Mouse (Mus musculus) cerebellum, postnatal 10 days (tissue): ENCODE measurements around the gene Plk5.

ENCODE experiments used
- DNase-seq, 2 experiments: peaks; one replicate each; pipeline ENCODE4 v3.0.0; 2021; ENCODE audit warnings: mixed read lengths in 2 of 2

Gene Plk5

GRCm38 (mm10) chr10:80356001-80356682 lies at the start of gene Plk5:
TSS of gene Plk5 (plus strand) at chr10:80356459.
- peak; percentile 50 to 53 for DNase-seq

- DNase-seq: peak; percentile 75
Measured at GRCm38 (mm10) chr10:80311560-80311959, 44.7 kb upstream of the Plk5 start.

GRCm38 (mm10) chr10:80312586-80313504 lies 43.4 kb upstream of the Plk5 start:
- peak; percentile 65 to 68 for DNase-seq

GRCm38 (mm10) chr10:80313627-80314201 lies 42.5 kb upstream of the Plk5 start:
- DNase-seq: peak; percentile 68 to 74

- DNase-seq: peak; percentile 42 to 51
Measured at GRCm38 (mm10) chr10:80314494-80315001, 41.7 kb upstream of the Plk5 start.

- DNase-seq: peak in 1 of 2 experiments; percentile 38
Measured at GRCm38 (mm10) chr10:80315315-80315714, 40.9 kb upstream of the Plk5 start.

- DNase-seq: peak; percentile 69 to 70
Measured at GRCm38 (mm10) chr10:80316359-80316781, 39.9 kb upstream of the Plk5 start.

GRCm38 (mm10) chr10:80317011-80317410 lies 39.2 kb upstream of the Plk5 start:
- peak; percentile 41 to 45 for DNase-seq

GRCm38 (mm10) chr10:80320340-80320760 lies 35.9 kb upstream of the Plk5 start, which contains the start of gene 2310011J03Rik:
TSS of gene 2310011J03Rik (minus strand) at chr10:80320537.
- DNase-seq: peak; percentile 94 to 95

- no peak for DNase-seq
Measured at GRCm38 (mm10) chr10:80321014-80321669, 35.1 kb upstream of the Plk5 start.

- DNase-seq: no peak
Measured at GRCm38 (mm10) chr10:80321670-80322581, 34.3 kb upstream of the Plk5 start.

- peak; percentile 41 to 58 for DNase-seq
Measured at GRCm38 (mm10) chr10:80322811-80323211, 33.4 kb upstream of the Plk5 start.

- DNase-seq: peak; percentile 73 to 75
Measured at GRCm38 (mm10) chr10:80323261-80324119, 32.8 kb upstream of the Plk5 start.

- no peak for DNase-seq
Measured at GRCm38 (mm10) chr10:80324120-80325037, 31.9 kb upstream of the Plk5 start.

- no peak for DNase-seq
Measured at GRCm38 (mm10) chr10:80325045-80325444, 31.2 kb upstream of the Plk5 start.

GRCm38 (mm10) chr10:80329273-80330081 lies 26.8 kb upstream of the Plk5 start, which contains the start of the genes Pcsk4 and Reep6:
TSS of gene Pcsk4 (minus strand) at chr10:80329498.
TSS of gene Reep6 (plus strand) at chr10:80329953.
- peak; percentile 99 for DNase-seq

- DNase-seq: no peak
Measured at GRCm38 (mm10) chr10:80330084-80330483, 26.2 kb upstream of the Plk5 start.

GRCm38 (mm10) chr10:80330888-80331287 lies 25.4 kb upstream of the Plk5 start:
- DNase-seq: no peak
